Mouse (Mus musculus): Measurements from ENCODE around the gene Grb10. TPM values are rescaled to one million over a fixed set of nuclear protein-coding genes. Genes with fewer than 3 reads are reported as not detected.

Gene Grb10
- polyA plus RNA-seq, 1 experiment from 2014 or later, result 133 TPM

DNA sequence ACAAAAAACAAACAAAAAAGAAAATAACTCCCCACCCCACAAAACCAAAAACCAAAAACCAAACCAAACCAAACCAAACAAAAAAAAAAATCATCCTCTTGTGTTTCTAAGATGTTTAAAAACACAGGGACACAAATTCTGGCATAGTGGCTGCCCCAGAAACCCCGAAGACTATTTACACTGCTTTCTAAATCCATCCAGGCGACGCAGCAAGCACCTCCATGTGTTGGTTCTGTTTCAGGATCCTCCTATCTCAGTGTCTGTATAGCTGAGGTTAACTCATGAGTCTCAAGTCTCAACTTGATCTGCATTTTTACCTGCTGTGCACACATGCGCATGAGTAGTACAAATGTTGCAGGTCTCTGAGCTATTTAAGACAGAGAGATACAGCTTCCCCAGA, 1.9 kb upstream of the Grb10 start:
- 91% methylated on average over 4 of the region's 4 CpGs for WGBS
- H3K27ac ChIP-seq (replicated peaks), result no peak overlapping the region
- H3K36me3 ChIP-seq, result no peaks in the 10 kb centered on the region
- peaks cover 3% of the 10 kb centered on the region for H3K4me1 ChIP-seq (replicated peaks)
- H3K4me2 ChIP-seq, result no peak overlapping the region
- no peak overlapping the region for H3K9ac ChIP-seq
- H3K9me3 ChIP-seq, result no peaks in the 10 kb centered on the region
- no peak overlapping the region for H3K4me3 ChIP-seq
- ATAC-seq (ENCODE audit: low read depth), result no peak
- peaks cover 88% of the 10 kb centered on the region for H3K27me3 ChIP-seq

DNA sequence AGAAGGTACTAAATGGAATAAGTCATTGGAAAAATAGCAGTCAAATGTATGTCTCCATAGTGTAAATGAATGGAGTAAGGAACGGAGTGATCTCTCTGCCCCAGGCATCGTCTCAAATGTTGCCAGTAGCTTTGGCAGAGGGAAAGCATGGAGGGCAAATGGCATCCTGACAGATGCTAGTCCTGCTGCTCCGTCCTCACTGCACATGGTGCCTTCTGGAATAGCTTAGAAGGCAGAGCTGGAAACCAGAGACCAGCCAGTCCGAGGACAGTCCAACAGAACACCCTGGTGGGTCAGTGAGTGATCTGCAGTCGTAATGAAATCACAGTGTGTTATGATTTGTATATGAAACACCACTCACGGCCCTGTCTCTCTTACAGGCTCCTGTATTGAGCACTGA, 1.3 kb upstream of the Grb10 start:
- no peak overlapping the region for H3K27ac ChIP-seq (replicated peaks)
- H3K9ac ChIP-seq, result no peak overlapping the region
- H3K36me3 ChIP-seq, result no peaks in the 10 kb centered on the region
- H3K9me3 ChIP-seq, result no peaks in the 10 kb centered on the region
- no peak overlapping the region for H3K4me2 ChIP-seq
- ATAC-seq (ENCODE audit: low read depth), result no peak
- peaks cover 3% of the 10 kb centered on the region for H3K4me1 ChIP-seq (replicated peaks)
- peaks cover 94% of the 10 kb centered on the region for H3K27me3 ChIP-seq
- 55% methylated on average over 6 of the region's 6 CpGs for WGBS
- no peak overlapping the region for H3K4me3 ChIP-seq

DNA sequence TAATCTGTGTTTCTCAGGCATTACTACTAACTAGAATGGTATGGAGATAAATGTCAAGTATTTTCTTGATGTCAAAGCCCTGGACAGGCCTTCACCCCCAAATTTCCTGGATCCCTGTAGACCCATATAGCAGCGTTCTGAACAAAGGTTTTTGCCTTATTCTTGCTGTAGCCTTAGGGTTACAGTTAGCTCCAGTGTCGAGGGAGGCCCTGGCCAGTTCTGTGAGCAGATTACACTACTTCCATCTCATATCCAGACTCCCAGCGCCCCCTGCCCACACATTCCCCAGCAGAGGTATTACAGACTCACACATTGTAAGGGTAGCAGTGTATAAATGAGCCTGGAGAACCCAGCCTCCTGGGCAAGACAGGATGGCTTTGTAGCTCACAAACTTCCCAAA, 615 bp upstream of the Grb10 start:
- H3K27me3 ChIP-seq, result peaks cover 95% of the 10 kb centered on the region
- no peak overlapping the region for H3K4me2 ChIP-seq
- H3K9me3 ChIP-seq, result no peaks in the 10 kb centered on the region
- no peak; the same call in 1 of the 2 replicates for ATAC-seq (ENCODE audit: low read depth)
- H3K4me3 ChIP-seq, result no peak overlapping the region
- H3K36me3 ChIP-seq, result no peaks in the 10 kb centered on the region
- H3K27ac ChIP-seq (replicated peaks), result no peak overlapping the region
- H3K4me1 ChIP-seq (replicated peaks), result peaks cover 3% of the 10 kb centered on the region
- WGBS, result 22% methylated on average over 3 of the region's 3 CpGs
- H3K9ac ChIP-seq, result no peak overlapping the region

DNA sequence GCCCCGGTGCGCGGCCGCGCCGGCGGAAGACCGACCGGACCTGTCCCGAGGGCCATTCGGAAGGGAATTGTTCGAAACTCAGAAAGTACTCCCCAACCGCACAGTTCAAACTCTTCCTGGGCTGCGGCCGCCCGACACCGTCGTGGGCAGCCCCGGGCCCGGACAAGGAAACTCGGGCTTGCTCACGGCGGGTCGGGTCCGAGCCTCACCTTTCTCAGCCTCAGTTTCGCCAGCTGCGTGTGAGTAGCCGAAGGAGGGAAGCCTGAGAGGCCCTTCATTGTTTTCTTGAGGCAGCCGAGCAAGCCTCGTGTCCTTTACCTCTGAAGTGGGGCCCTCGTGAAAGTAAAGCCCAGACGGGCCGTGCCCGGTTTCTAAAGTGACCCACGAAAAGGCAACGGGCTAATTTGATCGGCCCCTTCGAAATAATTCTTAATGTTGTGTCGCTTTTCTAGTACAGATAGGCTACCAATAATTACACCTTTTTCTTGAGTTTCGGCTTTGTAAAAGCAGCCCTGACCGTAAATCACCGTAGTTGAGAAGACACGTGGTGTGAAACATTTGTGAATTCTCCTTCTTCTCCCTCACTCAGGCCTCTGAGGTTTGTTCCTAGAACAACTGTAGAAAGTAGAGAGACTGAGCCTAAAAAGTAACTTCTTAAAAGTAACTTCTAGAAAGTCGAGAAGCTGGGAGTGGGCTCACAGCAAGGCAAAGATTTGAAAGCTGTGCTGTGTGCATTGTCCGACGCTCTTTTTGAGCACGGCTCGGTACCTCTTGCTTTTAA, 604 bp downstream of the Grb10 start:
- H3K9ac ChIP-seq, result peak overlapping the region; percentile 78
- peak overlapping the region; percentile 57 for H3K4me3 ChIP-seq
- 2% methylated on average over 48 of the region's 48 CpGs for WGBS
- no peak for ATAC-seq (ENCODE audit: low read depth)
- peaks cover 4% of the 10 kb centered on the region for H3K4me1 ChIP-seq (replicated peaks)
- peak overlapping the region; percentile 78 for H3K27ac ChIP-seq (replicated peaks)
- peaks cover 97% of the 10 kb centered on the region for H3K27me3 ChIP-seq
- no peaks in the 10 kb centered on the region for H3K9me3 ChIP-seq
- H3K4me2 ChIP-seq, result peak overlapping the region; percentile 56
- H3K36me3 ChIP-seq, result no peaks in the 10 kb centered on the region

DNA sequence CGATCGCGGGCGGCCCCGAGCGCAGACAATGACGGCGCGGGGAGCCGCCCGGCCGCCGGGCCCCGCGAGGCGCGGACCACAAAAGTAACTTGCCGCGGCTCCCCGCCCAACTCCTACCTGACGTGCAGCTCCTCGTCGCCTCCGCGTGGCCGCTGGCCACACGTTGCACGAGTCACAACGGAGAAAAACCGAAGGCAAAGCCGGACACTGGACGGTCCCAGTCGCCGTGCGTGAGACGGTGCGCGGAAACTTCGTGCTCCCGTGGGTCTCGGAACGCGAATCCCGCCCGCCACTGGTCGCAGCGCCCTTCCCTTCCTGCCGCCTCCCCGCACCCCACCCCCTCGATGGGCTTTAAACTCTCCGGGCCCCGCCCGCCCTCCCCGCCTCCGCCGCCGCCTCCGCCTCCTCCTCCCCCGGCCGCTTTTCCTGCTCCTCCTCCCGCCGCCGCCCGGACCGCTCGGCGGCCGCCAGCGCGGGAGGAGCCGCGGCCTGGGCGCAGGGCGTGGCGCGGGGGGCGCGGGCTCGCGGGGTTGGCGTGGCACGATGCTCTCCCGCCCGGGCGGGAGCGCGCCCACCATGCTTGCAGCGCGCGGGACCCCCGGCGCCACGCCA, 1.3 kb downstream of the Grb10 start:
- WGBS, result under 1% methylated on average over 55 of the region's 93 CpGs
- peaks cover 98% of the 10 kb centered on the region for H3K27me3 ChIP-seq
- H3K36me3 ChIP-seq, result no peaks in the 10 kb centered on the region
- peak overlapping the region; percentile 78 for H3K27ac ChIP-seq (replicated peaks)
- peak overlapping the region; percentile 78 for H3K9ac ChIP-seq
- peak overlapping the region; percentile 56 for H3K4me2 ChIP-seq
- peak; percentile 64 for ATAC-seq (ENCODE audit: low read depth)
- H3K9me3 ChIP-seq, result no peaks in the 10 kb centered on the region
- H3K4me1 ChIP-seq (replicated peaks), result peaks cover 9% of the 10 kb centered on the region
- H3K4me3 ChIP-seq, result peak overlapping the region; percentile 57

DNA sequence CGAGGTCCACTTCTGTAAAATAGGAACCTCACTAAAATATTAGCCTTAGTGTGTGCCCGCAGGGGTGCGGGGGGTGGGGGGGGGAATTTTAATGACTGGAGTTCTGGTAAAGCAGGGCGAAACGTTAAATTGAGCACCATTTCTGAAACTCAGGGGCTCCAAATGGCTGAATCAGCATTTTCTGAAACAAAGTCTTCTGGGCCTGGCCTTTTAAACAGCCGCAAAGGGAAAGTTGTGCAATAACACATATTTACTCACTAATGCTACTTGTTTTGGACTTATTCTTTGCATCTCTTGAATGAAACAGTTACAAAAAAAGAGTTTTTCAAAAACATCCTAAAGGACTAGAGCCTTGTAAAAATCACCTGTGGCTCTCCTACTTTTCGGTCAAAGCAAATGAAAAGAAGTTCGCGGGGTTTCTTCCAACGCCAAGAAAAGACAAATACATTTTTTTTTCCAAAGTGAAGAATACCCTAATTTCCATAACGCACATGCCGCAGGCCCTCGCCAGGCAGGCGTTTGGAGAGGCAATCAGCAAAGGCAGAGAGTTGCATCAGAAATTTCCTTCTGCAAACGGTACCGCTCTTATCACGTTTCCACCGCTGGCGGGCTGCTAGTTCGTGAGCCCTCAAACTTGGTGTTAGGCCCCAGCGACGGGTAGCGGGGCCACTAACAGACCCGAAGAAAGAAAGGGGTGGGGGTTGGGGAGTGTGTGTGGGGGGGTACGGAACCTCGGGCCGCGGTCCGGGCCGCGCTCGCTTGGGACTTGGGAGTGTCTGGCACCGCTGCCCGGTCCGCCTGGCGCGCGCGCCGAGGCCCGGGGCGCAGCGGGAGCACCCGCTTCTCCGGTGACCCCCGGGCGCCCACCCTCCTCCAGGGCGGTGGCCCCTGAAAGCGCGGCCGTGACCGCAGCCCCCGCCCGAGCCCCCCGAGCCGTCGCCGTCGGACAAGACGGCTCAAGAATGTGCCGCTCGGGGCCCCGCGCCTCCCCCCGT, 2.3 kb downstream of the Grb10 start:
- Histone ChIP-seq H3K9ac (peak overlapping the region; percentile 78), H3K4me2 (peak overlapping the region; percentile 56), H3K9me3 (no peaks in the 10 kb centered on the region), H3K4me1 (replicated peaks) (peaks cover 9% of the 10 kb centered on the region), H3K27me3 (peaks cover 98% of the 10 kb centered on the region), H3K36me3 (no peaks in the 10 kb centered on the region), H3K4me3 (peak overlapping the region; percentile 57), H3K27ac (replicated peaks) (peak overlapping the region; percentile 78)
- ATAC-seq (ENCODE audit: low read depth), result 0 out of 2 replicates have a peak, but pooled peaks have one; percentile 7
- 2% methylated on average over 59 of the region's 65 CpGs for WGBS

DNA sequence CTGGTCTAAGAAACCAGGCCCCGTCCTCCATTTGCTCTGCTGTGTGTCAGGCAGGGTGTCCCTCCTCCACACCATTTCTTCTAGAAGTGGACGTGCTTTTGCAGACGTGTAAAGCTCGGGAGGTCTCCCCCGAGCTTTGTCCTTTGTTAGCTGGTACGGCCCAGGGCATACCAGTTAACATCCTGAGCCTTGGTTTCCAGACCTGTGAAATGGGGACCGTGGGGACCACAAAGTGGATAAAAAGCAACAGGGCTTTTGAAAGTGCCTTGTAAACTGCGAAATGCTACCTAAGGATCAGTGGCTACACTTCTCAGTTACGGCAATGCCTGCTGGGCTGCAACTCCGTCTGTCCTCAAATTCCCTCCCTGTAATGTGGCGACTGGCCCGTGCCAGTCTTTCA, 3.2 kb downstream of the Grb10 start:
- peak overlapping the region; percentile 57 for H3K4me3 ChIP-seq
- peak overlapping the region; percentile 15; the same call in 1 of the 2 replicates for H3K27ac ChIP-seq (replicated peaks)
- peaks cover 9% of the 10 kb centered on the region for H3K4me1 ChIP-seq (replicated peaks)
- H3K9ac ChIP-seq, result peak overlapping the region; percentile 78
- 5% methylated on average over 12 of the region's 12 CpGs for WGBS
- no peaks in the 10 kb centered on the region for H3K36me3 ChIP-seq
- H3K9me3 ChIP-seq, result no peaks in the 10 kb centered on the region
- no peak for ATAC-seq (ENCODE audit: low read depth)
- H3K4me2 ChIP-seq, result peak overlapping the region; percentile 56
- peaks cover 98% of the 10 kb centered on the region for H3K27me3 ChIP-seq

DNA sequence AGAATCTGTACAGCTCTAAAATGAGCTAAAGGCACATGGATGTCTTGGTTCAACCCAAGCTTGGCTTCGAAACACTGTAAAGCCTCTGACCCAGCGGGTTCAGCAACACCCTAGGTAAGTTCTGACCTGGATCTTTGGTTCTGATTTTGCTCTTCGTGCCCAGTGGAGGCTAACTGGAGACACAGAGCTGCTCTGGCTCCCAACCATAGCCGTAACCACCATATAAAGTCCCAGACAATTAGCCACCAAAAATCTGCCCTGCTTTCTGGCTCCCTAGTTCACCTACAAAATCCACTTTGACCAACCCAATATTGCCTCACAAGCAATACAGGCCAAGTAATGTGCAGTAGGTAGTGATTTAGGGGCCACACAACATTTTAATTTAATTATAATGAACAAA, 3.7 kb downstream of the Grb10 start:
- H3K9ac ChIP-seq, result peak overlapping the region; percentile 78
- peaks cover 9% of the 10 kb centered on the region for H3K4me1 ChIP-seq (replicated peaks)
- no peak for ATAC-seq (ENCODE audit: low read depth)
- peak overlapping the region; percentile 15; the same call in 1 of the 2 replicates for H3K27ac ChIP-seq (replicated peaks)
- H3K4me2 ChIP-seq, result peak overlapping the region; percentile 56
- no peaks in the 10 kb centered on the region for H3K9me3 ChIP-seq
- WGBS, result 43% methylated on average over 4 of the region's 4 CpGs
- H3K27me3 ChIP-seq, result peaks cover 98% of the 10 kb centered on the region
- H3K4me3 ChIP-seq, result peak overlapping the region; percentile 57
- no peaks in the 10 kb centered on the region for H3K36me3 ChIP-seq

DNA sequence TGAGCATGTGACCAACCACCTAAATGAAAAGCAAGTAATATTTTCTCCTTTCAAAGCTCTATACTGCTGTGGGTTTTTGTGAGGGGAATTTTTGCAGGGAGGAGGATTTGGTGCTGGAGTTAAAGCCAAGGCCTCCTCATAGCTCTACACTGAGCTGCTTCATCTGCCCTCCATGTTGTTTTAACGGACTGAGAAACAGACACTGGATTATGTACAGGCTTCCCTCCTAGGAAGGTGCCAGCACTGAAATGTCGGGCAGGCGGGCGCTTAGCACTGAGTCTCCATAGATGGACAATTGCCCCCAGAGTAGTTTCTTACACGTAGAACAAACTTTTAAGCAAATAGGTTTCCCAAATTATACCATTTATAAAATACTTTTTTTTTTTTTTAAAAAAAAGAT, 4.1 kb downstream of the Grb10 start:
- WGBS, result 33% methylated on average over 5 of the region's 5 CpGs
- H3K9ac ChIP-seq, result peak overlapping the region; percentile 78; the same call in 1 of the 2 replicates
- ATAC-seq (ENCODE audit: low read depth), result no peak

DNA sequence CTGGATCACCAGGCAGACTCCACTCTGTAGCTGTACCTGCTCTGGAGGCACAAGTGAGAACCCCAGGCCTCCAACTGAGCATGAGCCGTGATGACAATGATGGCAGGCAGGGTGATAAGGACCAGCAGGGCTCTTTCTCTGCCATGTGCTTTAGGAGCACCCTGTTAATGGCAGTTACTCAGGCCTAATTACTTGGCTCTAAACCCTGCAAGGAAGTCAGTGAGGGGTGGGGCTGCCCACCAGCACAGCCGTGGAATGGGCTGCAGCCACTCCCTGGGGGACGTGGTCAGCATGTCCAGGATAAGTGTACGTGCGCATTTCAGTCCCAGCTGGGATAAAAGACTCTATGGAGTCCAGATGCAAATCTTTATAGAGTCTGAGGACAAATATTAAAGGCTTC, 5.7 kb downstream of the Grb10 start:
- H3K4me2 ChIP-seq, result peak overlapping the region; percentile 56
- no peak overlapping the region; the same call in 1 of the 2 replicates for H3K4me3 ChIP-seq
- H3K9me3 ChIP-seq, result 0 out of 2 replicates have a peak, but pooled peaks cover 6% of the 10 kb centered on the region

More for the DNA sequence above, 4.1 kb downstream of the Grb10 start:
- Histone ChIP-seq H3K36me3 (no peaks in the 10 kb centered on the region), H3K27me3 (peaks cover 98% of the 10 kb centered on the region), H3K4me2 (peak overlapping the region; percentile 56), H3K27ac (replicated peaks) (peak overlapping the region; percentile 15; the same call in 1 of the 2 replicates), H3K4me1 (replicated peaks) (peaks cover 9% of the 10 kb centered on the region), H3K4me3 (peak overlapping the region; percentile 57), H3K9me3 (no peaks in the 10 kb centered on the region)

DNA sequence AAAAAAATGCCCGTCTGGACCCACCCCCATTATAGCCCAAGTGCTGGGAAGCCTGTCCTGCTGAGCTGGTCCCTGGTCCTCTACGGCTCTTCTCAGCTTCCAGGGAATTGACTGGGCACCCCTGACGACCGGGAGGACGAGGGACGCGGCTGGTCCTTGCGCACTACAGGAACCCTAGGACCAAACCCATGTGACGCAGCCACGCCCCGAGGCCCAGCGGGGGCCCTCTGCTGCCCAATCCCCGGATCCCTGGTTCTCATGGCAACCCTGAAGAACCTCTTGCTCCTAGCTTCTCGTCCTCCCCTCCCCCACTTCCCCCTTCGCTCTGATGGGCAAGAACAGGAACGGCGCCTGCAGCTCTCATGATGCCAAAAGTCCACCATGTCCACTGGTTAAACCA, 11.8 kb downstream of the Grb10 start:
- Histone ChIP-seq H3K9ac (peak overlapping the region; percentile 46), H3K9me3 (peaks cover 40% of the 10 kb centered on the region), H3K36me3 (peaks cover 10% of the 10 kb centered on the region), H3K4me2 (peak overlapping the region; percentile 56), H3K4me1 (replicated peaks) (no peaks in the 10 kb centered on the region), H3K4me3 (peak overlapping the region; percentile 42), H3K27ac (replicated peaks) (peak overlapping the region; percentile 57; the same call in 1 of the 2 replicates), H3K27me3 (peaks cover 89% of the 10 kb centered on the region)
- ATAC-seq (ENCODE audit: low read depth), result peak; percentile 55
- WGBS, result 46% methylated on average over 17 of the region's 17 CpGs

More for the DNA sequence above, 5.7 kb downstream of the Grb10 start:
- H3K27me3 ChIP-seq, result peaks cover 98% of the 10 kb centered on the region
- 18% methylated on average over 5 of the region's 5 CpGs for WGBS
- no peak overlapping the region for H3K9ac ChIP-seq
- ATAC-seq (ENCODE audit: low read depth), result no peak
- H3K27ac ChIP-seq (replicated peaks), result 0 out of 2 replicates have a peak overlapping the region, but pooled peaks have one; percentile 15
- no peaks in the 10 kb centered on the region for H3K36me3 ChIP-seq
- peaks cover 9% of the 10 kb centered on the region for H3K4me1 ChIP-seq (replicated peaks)

All from neural tube, embryonic 13.5 days (tissue).